Mouse (Mus musculus) CH12.LX (cell line): ENCODE results near the gene Slc30a9.

Experiments
- CHD2 ChIP-seq: IDR thresholded peaks from 2 replicates; pipeline ENCODE4 v1.6.1; 2011; ENCODE audit warnings: low read length, improper control_type of control experiment
- CTCF ChIP-seq, 2 experiments: IDR thresholded peaks in 1 of 2; conservative IDR thresholded peaks in 1 of 2; 2 replicates each; pipeline ENCODE4 v1.5.1; 2011 to 2012; ENCODE audit warnings: low read depth in 2 of 2, low read length in 2 of 2, improper control_type of control experiment in 1 of 2, inconsistent platforms in 1 of 2, mild to moderate bottlenecking in 1 of 2, moderate library complexity in 1 of 2
- EP300 ChIP-seq: IDR thresholded peaks from 2 replicates; pipeline ENCODE4 v1.6.1; 2011; ENCODE audit warnings: low read length, improper control_type of control experiment
- MAX ChIP-seq: IDR thresholded peaks from 2 replicates; pipeline ENCODE4 v1.6.1; 2011; ENCODE audit warnings: low read length, improper control_type of control experiment
- POLR2A ChIP-seq: IDR thresholded peaks from 2 replicates; pipeline ENCODE4 v1.6.1; 2011; ENCODE audit warnings: low read depth, mild to moderate bottlenecking, improper control_type of control experiment, low read length
- POLR2AphosphoS2 ChIP-seq: IDR thresholded peaks from 2 replicates; pipeline ENCODE4 v1.6.1; 2011; ENCODE audit warnings: low read depth, low read length, improper control_type of control experiment
- TCF12 ChIP-seq: IDR thresholded peaks from 2 replicates; pipeline ENCODE4 v1.6.1; 2014; ENCODE audit warnings: low read depth, mild to moderate bottlenecking, inconsistent platforms, low read length, improper control_type of control experiment
- UBTF ChIP-seq: IDR thresholded peaks from 2 replicates; pipeline ENCODE4 v1.6.1; 2012; ENCODE audit warnings: low read depth, mild to moderate bottlenecking, inconsistent platforms, low read length, improper control_type of control experiment, moderate library complexity
- USF1 ChIP-seq: IDR thresholded peaks from 2 replicates; pipeline ENCODE4 v1.6.1; 2014; ENCODE audit warnings: low read depth, mild to moderate bottlenecking, inconsistent platforms, low read length, improper control_type of control experiment
- ZKSCAN1 ChIP-seq: IDR thresholded peaks from 2 replicates; pipeline ENCODE4 v1.6.1; 2012; ENCODE audit warnings: low read depth, inconsistent platforms, low read length, improper control_type of control experiment, borderline replicate concordance

DNA sequence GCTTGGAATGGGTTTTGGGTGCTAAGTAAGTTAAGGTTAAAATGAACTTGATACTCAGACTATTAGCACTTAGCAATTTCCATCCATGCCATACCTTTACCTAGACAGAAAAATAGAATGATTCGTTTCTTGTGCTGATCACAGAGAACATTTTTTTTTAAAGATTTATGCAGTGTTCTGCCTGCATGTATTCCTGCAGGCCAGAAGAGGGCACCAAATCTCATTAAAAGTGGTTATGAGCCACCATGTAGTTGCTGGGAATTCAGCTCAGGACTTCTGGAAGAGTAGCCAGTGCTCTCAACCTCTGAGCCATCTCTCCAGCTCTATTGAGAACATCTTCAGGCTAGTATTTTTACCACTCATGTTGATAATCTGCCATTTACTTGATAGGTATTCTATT is 40.6 kb upstream of the Slc30a9 start:
- TF ChIP-seq CTCF (conservative IDR thresholded peaks at IDR 0.05 in 1 of 2, IDR thresholded peaks at IDR 0.05 in 1 of 2; ENCODE audit: low read depth in 2 of 2, low read length in 2 of 2) (peak in 1 of 2 experiments; percentile 51; a peak in 3 of 4 replicates), POLR2A (no peak), MAX (no peak), POLR2AphosphoS2 (no peak), ZKSCAN1 (no peak), EP300 (no peak), USF1 (no peak), TCF12 (no peak), CHD2 (no peak), UBTF (no peak)
